9 mouse cellular contexts compared by ENCODE assay signal in the genomic region with DNA sequence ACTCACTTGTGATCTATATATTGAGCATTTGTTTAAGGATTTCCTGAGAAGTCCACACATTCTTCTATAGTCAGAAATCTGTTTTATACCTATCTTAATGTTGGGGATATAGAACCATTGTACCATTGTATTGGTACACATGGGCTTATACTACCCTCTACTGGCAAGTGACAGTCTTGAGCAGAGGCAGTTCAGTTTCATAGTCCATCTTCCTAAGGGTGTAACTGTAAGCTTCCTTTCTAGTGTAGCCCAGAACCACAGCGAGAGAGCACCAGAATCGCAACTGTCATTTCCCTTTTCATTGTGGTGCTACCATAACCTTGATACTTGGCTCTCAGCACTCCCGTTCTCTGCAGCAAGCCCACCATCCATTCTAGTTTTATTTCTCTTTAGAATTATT. TPM values are rescaled to one million over a fixed set of nuclear protein-coding genes. Genes with fewer than 3 reads are reported as not detected.
DNase-seq lines count a peak whose midpoint lies in the region; ATAC-seq and TF ChIP-seq lines count a peak whose summit lies in the region.
"Had no signal": no experiment of that assay in that cellular context is flagged by ENCODE, and none has a peak within 500 bp of the region (broad histone marks: within the 10 kb centered on the region; RNA-seq: fewer than 3 reads in every experiment).

No protein-coding gene starts in this region.

- H3K27me3 ChIP-seq in neural tube, embryonic 11.5 days (ENCODE audit: control insufficient read depth, insufficient read depth, low read length) = no peaks in the 10 kb centered on the region
- peaks cover 25% of the 10 kb centered on the region for H3K27me3 ChIP-seq in Patski
- no peaks in the 10 kb centered on the region for H3K27me3 ChIP-seq in hindbrain, embryonic 12.5 days
- no peaks in the 10 kb centered on the region for H3K27me3 ChIP-seq in liver, embryonic 13.5 days
- H3K27me3 ChIP-seq: heart, embryonic 13.5 days had no signal

- no peaks in the 10 kb centered on the region for H3K4me1 ChIP-seq in neural tube, embryonic 11.5 days (ENCODE audit: control insufficient read depth, insufficient read depth, low read length)
- H3K4me1 ChIP-seq in hindbrain, embryonic 12.5 days = no peaks in the 10 kb centered on the region
- H3K4me1 ChIP-seq in liver, embryonic 13.5 days (replicated peaks) = peaks cover 6% of the 10 kb centered on the region
- H3K4me1 ChIP-seq: heart, embryonic 13.5 days had no signal

- no peak overlapping the region for H3K27ac ChIP-seq in neural tube, embryonic 11.5 days (ENCODE audit: low read depth, low read length)
- no peak overlapping the region for H3K27ac ChIP-seq in hindbrain, embryonic 12.5 days
- no peak overlapping the region for H3K27ac ChIP-seq in liver, embryonic 13.5 days
- H3K27ac ChIP-seq: heart, embryonic 13.5 days had no signal

- TF ChIP-seq CTCF in Patski (IDR thresholded peaks at IDR 0.05) = peak; percentile 73

- ATAC-seq in neural tube, embryonic 11.5 days (ENCODE audit: insufficient read depth, low FRiP score, low TSS enrichment) = no peak
- ATAC-seq in Patski = no peak
- peak; percentile 63; the same call in 1 of the 2 replicates for ATAC-seq in hindbrain, embryonic 12.5 days (ENCODE audit: low FRiP score)
- ATAC-seq in liver, embryonic 13.5 days (ENCODE audit: low read depth) = peak; percentile 73

- CTCF ChIA-PET in Patski (lab: Charles Lee) = interaction anchor here (0.9 to 1.8 kb wide), 4 partner anchors 10 to 187 kb away, joined by 3 read pairs; no protein-coding TSS in a partner anchor

- H3K9me3 ChIP-seq in neural tube, embryonic 11.5 days (ENCODE audit: control insufficient read depth, low read length) = no peaks in the 10 kb centered on the region
- no peaks in the 10 kb centered on the region for H3K9me3 ChIP-seq in hindbrain, embryonic 12.5 days (replicated peaks)
- H3K9me3 ChIP-seq in liver, embryonic 13.5 days (replicated peaks) = no peaks in the 10 kb centered on the region
- H3K9me3 ChIP-seq: heart, embryonic 13.5 days had no signal

- H3K36me3 ChIP-seq in neural tube, embryonic 11.5 days (ENCODE audit: control insufficient read depth, insufficient read depth, low read length) = peaks cover 2% of the 10 kb centered on the region; the same call in 1 of the 2 replicates
- peaks cover 19% of the 10 kb centered on the region for H3K36me3 ChIP-seq in hindbrain, embryonic 12.5 days
- peaks cover 31% of the 10 kb centered on the region for H3K36me3 ChIP-seq in liver, embryonic 13.5 days
- H3K36me3 ChIP-seq: heart, embryonic 13.5 days had no signal

- no peak overlapping the region for H3K4me2 ChIP-seq in neural tube, embryonic 11.5 days (ENCODE audit: low read depth)
- H3K4me2 ChIP-seq in hindbrain, embryonic 12.5 days (replicated peaks) = no peak overlapping the region
- no peak overlapping the region for H3K4me2 ChIP-seq in liver, embryonic 13.5 days
- H3K4me2 ChIP-seq: heart, embryonic 13.5 days had no signal

- no peak overlapping the region for H3K9ac ChIP-seq in neural tube, embryonic 11.5 days (ENCODE audit: low read length)
- H3K9ac ChIP-seq in hindbrain, embryonic 12.5 days = no peak overlapping the region
- no peak overlapping the region for H3K9ac ChIP-seq in liver, embryonic 13.5 days
- H3K9ac ChIP-seq: heart, embryonic 13.5 days had no signal

- DNase-seq in neural tube, embryonic 11.5 days (ENCODE audit: low spot score) = peak; percentile 26
- DNase-seq in neural tube, embryonic 10.5 days (ENCODE audit: extremely low spot score, low spot score) = no peak
- DNase-seq in Patski (ENCODE audit: low read depth, low spot score) = no peak
- peak; percentile 45 for DNase-seq in cerebellum, adult 9-11 months
- peak; percentile 6 for DNase-seq in liver, embryonic 13.5 days
- DNase-seq in retina, adult 2 months (ENCODE audit: low read depth, low spot score) = peak; percentile 46
- DNase-seq in urinary bladder, postnatal 14 days (ENCODE audit: low spot score) = no peak

- H3K4me3 ChIP-seq in neural tube, embryonic 11.5 days (ENCODE audit: low read depth, low read length) = no peak overlapping the region
- no peak overlapping the region for H3K4me3 ChIP-seq in hindbrain, embryonic 12.5 days
- no peak overlapping the region for H3K4me3 ChIP-seq in liver, embryonic 13.5 days (replicated peaks)
- H3K4me3 ChIP-seq: heart, embryonic 13.5 days had no signal

- POLR2A ChIA-PET in Patski (lab: Charles Lee) = interaction anchor here (0.6 kb wide), 1 partner anchor 137 kb away, joined by 5 read pairs; no protein-coding TSS in a partner anchor

- 88% methylated on average over 3 of the region's 3 CpGs for WGBS in neural tube, embryonic 11.5 days
- WGBS in hindbrain, embryonic 12.5 days = 77% methylated on average over 3 of the region's 3 CpGs
- 42% methylated on average over 3 of the region's 3 CpGs for WGBS in liver, embryonic 13.5 days (ENCODE audit: insufficient replicate concordance)

- in situ Hi-C loops in Patski (cut with MboI; ENCODE audit: low pct_unique_long_range_greater_than_20kb) = loop anchor here (5.0 kb wide), 1 partner anchor 199 kb away; no protein-coding TSS in a partner anchor

RNA-seq across cellular contexts. Expression of gene Slc25a18, which starts 36.8 kb away (rescaled TPM):
- polyA plus RNA-seq in neural tube, embryonic 11.5 days (2014; fragmentation: Nextera tagmentation; extraction: Ambion mirVana) = 1.8 and 1.9 TPM in 2 replicates
- polyA plus RNA-seq in Patski (2021) = 0.19 TPM
- polyA plus RNA-seq in hindbrain, embryonic 12.5 days (2016; fragmentation: Nextera tagmentation; extraction: Ambion mirVana) = 2.2 and 2.9 TPM in 2 replicates
- polyA plus RNA-seq in liver, embryonic 13.5 days (2015; fragmentation: Nextera tagmentation; extraction: Ambion mirVana) = 0.07 and 0.09 TPM in 2 replicates
- polyA plus RNA-seq: heart, embryonic 13.5 days had no signal

Comparison
In these comparisons a context has a peak if more than half of its experiments do, and no peak if none do; other contexts are left out.
1. DNase-seq: peak in neural tube, embryonic 11.5 days (single experiment), cerebellum, adult 9-11 months (single experiment), liver, embryonic 13.5 days (single experiment) and retina, adult 2 months (single experiment); none in neural tube, embryonic 10.5 days (single experiment), Patski (single experiment) and urinary bladder, postnatal 14 days (single experiment).
2. ATAC-seq: peak in hindbrain, embryonic 12.5 days (single experiment) and liver, embryonic 13.5 days (single experiment); none in neural tube, embryonic 11.5 days (single experiment) and Patski (single experiment).